Mouse (Mus musculus): Measurements from ENCODE around the gene Spink4. TPM values are rescaled to one million over a fixed set of nuclear protein-coding genes. Genes with fewer than 3 reads are reported as not detected.
"Not testable (repeated sequence)": the region's sequence is repeated elsewhere in the genome, so short reads cannot be mapped to it uniquely, and the experiment has no call there.

Gene Spink4
- total RNA-seq, 1 experiment from 2014 or later: not detected

DNA sequence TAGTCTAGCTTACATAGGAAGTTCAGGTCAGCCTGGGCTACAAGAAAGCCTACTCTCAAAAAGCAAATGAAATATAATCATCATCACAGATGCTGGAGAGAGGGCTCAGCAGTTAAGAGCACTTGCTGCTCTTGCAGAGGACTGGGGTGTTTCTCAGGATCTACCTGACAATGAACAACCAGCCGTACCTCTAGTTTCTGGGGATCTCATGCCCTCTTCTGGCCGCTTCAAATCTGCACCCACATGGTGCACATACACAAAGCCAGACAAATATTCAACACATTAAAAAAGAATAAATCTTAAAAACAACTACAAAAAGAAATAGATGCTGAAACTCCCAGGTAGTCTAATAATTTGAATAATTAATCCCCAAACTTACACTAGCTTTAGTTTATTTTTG lies 24.2 kb upstream of the Spink4 start:
- ATAC-seq (replicated peaks in 1 of 2; ENCODE audit: insufficient read depth in 1 of 2, low FRiP score in 2 of 2, low TSS enrichment in 1 of 2, low read depth in 1 of 2, poor library complexity in 2 of 2, severe bottlenecking in 2 of 2): no peak

DNA sequence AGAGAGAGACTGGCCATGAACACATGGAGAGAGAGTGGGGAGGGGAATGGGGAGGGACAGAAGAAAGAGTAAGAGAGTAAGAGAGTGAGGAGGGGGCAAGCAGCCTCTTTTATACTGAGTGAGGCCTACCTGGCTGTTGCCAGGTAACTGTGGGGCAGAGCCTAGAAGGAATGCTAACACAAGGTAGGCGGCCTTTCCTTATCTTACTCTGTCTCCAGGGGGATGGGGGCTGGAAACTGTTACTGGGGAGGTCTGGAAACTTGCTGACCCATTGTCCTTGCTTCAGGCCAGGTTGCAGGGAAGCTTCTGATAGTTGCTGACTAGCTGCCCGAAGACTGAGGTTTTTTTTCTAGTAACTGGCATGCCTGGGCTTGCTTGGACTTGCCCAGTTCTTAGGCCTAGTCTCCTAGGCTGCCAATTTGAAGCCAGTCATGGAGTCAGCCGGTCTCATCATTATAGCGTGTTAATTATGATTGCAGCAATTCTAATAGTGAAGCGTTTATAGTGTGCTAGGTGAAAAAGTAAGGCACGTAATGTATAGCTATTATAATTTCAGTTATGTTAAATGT lies 21.3 kb upstream of the Spink4 start:
- ATAC-seq (replicated peaks in 1 of 2; ENCODE audit: insufficient read depth in 1 of 2, low FRiP score in 2 of 2, low TSS enrichment in 1 of 2, low read depth in 1 of 2, poor library complexity in 2 of 2, severe bottlenecking in 2 of 2): no peak

DNA sequence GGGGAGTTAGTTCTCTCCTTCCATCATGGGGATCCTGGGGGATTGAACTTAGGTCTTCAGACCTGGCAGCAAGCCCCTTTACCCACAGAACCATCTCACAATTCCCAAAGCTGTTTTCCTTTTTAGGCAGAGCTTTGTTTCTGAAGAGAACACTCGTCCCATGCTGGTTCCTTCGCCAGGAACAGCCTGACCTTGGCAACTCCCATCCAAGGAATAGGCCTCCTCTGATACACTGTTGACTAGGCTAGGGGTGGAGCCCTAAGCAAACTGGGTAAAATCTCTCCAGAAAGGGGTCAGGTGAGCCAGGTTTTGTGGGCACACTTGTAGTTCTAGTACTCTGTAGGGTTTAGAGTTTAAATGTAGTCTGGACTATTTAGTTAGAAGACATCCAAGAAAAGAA lies 20.6 kb upstream of the Spink4 start:
- ATAC-seq (replicated peaks in 1 of 2; ENCODE audit: insufficient read depth in 1 of 2, low FRiP score in 2 of 2, low TSS enrichment in 1 of 2, low read depth in 1 of 2, poor library complexity in 2 of 2, severe bottlenecking in 2 of 2): no peak

DNA sequence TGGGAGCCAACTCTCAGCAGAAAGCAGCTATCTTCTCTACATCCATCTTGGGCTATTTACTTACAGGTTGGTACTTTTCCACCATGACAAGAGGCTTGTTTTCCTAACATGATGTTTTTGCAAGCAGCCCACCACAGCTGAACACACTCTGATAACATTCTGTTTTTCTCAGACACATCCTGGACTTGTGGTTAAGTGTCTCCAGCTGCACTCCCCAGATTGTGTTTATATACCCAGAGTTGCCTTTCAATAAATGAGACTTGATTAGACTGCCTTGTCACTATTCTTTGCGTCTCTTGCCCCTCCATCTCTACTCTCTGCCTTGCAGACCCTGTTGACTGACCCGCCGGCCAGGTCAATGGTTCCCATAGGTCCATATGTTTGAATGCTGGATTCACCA lies 19.8 kb upstream of the Spink4 start:
- ATAC-seq (replicated peaks in 1 of 2; ENCODE audit: insufficient read depth in 1 of 2, low FRiP score in 2 of 2, low TSS enrichment in 1 of 2, low read depth in 1 of 2, poor library complexity in 2 of 2, severe bottlenecking in 2 of 2): no peak

DNA sequence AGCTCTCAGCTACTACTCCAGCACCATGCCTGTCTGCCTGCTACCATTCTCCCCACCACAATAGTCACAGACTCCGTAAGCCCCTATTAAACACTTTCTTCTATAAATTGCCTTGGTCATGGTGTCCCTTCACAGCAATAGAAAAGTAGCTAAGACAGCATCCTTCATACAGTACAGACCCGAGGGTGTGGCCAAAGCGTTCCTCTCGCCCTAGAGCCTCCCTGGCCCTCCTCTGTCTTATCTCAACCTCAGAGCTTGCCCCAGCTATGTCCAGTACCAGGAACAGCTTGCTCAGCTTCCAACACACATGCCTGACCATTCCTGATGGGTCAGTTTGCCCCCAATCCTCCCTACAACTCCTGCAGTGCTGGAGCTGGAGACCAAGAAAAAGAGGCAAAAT lies 19.2 kb upstream of the Spink4 start:
- ATAC-seq (replicated peaks in 1 of 2; ENCODE audit: insufficient read depth in 1 of 2, low FRiP score in 2 of 2, low TSS enrichment in 1 of 2, low read depth in 1 of 2, poor library complexity in 2 of 2, severe bottlenecking in 2 of 2): no peak

DNA sequence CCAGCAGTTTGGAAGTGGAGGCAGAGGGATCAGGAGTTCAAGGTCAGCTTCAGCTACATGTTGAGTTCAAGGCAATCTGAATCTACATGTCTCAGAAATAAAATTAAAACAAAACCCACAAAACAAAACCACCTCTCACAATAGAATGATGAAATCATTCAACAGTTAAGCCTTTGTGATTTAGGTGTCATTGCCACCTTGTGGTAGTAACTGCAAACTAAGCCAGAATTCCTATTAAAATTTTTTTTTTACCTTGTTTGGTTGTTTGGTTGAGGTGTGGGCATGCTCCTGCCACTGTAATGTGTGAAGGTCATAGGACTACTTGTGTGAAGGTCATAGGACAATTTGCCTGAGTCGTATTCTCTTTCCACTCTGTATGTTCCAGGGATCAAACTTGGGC lies 13.6 kb upstream of the Spink4 start:
- peak; percentile 46 to 58; a peak in 1 of 4 replicates for ATAC-seq (replicated peaks in 1 of 2; ENCODE audit: insufficient read depth in 1 of 2, low FRiP score in 2 of 2, low TSS enrichment in 1 of 2, low read depth in 1 of 2, poor library complexity in 2 of 2, severe bottlenecking in 2 of 2)

DNA sequence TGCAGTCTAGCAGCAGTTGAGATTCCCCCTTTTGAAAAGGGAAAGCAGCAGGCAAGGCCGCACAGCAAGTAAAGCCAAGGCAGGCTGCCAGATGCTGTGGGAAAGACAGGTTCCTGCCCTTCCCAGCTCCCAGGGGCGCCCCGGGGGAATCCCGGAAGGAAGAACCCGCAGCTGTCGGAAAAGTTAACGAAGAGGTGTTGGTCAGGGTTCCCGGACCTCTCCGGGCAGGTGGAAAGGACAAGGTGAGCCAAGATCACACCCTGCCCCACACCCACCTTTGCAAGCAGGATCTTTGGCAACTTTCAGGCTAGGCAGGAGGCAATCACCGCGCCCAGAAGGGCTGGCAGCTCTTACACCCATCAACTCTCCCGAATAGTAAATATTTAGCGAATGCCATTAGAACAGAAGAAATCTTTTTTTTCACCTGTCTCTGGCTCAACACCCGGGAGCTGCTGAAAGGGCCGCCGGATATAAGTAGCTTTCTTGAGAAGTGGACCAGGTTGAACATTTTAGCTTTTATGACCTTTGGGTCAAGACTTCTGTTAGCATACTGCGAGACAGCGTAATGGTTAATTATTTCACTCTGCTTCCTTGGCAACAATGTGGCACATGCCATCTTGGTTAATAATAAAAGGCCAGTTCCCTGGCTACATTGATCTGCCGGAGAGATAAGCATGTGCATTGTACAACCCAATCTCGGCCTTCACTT lies 11.4 kb upstream of the Spink4 start:
- ATAC-seq (replicated peaks in 1 of 2; ENCODE audit: insufficient read depth in 1 of 2, low FRiP score in 2 of 2, low TSS enrichment in 1 of 2, low read depth in 1 of 2, poor library complexity in 2 of 2, severe bottlenecking in 2 of 2): no peak

DNA sequence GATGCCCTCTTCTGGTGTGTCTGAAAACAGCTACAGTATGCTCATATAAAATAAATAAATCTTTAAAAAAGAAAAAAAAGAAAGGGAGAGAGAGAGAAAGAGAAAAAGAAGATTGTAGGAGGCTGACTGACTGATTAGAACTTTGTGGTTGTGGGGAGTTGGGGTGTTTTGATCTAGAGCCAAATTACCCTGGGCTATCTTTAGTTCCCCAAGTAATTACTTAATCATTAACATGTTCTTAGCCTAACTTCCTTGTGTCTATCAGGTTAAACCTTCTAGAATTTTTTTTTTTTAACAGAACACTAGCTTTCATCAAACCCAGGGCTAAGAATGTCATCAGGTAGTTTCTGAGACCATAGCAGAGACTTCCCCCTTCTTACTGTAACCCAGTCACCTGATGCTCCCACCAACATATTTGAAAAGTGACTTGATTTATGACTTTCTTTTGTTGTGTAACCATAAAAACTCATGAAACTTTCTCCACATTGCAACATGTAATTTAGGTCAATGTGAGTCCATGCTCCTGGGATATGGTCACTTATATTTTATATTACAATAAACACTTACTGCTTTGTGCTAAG lies 5.5 kb upstream of the Spink4 start:
- ATAC-seq (replicated peaks in 1 of 2; ENCODE audit: insufficient read depth in 1 of 2, low FRiP score in 2 of 2, low TSS enrichment in 1 of 2, low read depth in 1 of 2, poor library complexity in 2 of 2, severe bottlenecking in 2 of 2): peak; percentile 47 to 68; a peak in 2 of 4 replicates

DNA sequence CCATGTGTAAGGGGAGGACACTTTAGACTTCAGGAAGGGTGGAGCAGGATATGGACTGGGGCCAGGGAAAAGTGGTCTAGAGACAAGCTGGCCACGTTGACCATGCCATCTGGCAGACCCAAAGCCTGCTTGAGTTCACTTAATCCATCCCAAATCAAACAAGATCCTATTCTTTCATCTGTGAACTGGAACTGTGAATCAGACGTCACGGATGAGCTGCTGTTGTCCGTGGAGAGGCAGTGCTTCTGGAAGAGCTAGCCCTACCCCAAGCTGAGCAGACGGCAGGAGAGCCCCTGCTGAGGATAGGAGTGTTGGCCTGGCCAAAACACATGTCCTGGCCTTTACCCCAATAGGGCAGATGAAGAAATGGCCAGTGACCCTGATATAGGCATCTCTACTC lies 3.9 kb upstream of the Spink4 start:
- no peak for ATAC-seq (replicated peaks in 1 of 2; ENCODE audit: insufficient read depth in 1 of 2, low FRiP score in 2 of 2, low TSS enrichment in 1 of 2, low read depth in 1 of 2, poor library complexity in 2 of 2, severe bottlenecking in 2 of 2)

DNA sequence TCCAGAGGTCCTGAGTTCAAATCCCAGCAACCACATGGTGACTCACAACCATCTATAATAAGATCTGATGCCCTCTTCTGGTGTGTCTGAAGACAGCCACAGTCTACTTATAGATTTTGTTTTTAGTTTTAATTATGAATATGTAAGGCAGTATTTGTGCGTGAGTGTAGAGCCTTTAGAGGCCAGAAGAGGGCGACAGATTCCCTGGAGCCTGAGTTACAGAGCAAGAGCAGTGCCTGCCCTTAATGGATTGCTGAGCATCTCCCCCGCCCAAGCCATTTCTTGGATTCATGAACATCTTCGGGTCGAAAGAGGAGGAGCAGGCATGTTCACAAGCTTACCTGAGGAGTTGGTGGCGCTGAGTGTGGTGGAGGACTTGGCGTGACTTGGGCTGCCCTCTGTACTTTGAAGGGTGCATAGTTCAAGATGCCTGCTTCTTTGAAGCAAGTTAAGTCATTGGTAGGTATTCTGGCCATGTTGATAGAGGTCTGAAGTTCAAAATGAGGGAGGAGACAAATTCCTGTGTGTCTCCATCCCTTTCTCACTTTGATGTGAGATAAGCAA lies 3.2 kb upstream of the Spink4 start:
- no peak for ATAC-seq (replicated peaks in 1 of 2; ENCODE audit: insufficient read depth in 1 of 2, low FRiP score in 2 of 2, low TSS enrichment in 1 of 2, low read depth in 1 of 2, poor library complexity in 2 of 2, severe bottlenecking in 2 of 2)

DNA sequence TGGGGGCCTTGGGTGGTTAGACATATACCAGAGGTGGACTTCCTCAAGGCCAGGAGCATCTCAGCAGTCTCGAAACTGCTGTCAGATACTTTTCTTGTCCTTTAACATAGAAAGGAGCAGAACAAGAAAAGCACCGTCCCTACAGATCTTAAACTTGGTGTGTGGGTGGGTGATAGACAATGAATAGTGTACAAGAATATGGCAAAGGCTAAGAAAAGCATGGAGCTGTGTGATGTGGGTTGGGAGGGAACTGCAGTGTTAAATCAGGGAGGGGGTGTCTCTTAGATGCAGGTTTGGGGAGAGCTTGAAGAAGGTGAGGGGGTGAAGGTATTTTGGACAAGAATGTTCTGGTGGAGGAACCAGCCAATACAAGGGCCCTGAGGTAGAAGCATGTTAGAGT lies 724 bp downstream of the Spink4 start:
- no peak for ATAC-seq (replicated peaks in 1 of 2; ENCODE audit: insufficient read depth in 1 of 2, low FRiP score in 2 of 2, low TSS enrichment in 1 of 2, low read depth in 1 of 2, poor library complexity in 2 of 2, severe bottlenecking in 2 of 2)

DNA sequence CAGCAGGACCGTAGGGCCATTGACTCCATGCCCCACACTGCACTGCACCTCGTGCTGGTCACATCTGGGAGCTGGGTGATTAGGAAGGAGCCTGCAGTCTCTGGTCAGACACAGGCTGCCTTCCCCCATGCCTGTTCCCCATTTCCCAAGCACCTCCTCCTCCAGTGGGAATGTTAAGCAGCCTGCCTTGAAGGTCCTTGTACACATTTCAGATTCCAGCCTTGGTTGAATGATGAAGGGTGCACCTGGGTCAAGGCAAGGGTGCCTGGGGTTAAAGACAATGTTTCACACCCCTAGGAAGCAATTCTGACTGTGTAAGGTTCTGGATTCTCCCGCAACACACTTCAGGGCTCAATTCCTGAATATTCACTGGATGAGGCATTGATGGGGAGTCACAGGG lies 1.4 kb downstream of the Spink4 start:
- ATAC-seq (replicated peaks in 1 of 2; ENCODE audit: insufficient read depth in 1 of 2, low FRiP score in 2 of 2, low TSS enrichment in 1 of 2, low read depth in 1 of 2, poor library complexity in 2 of 2, severe bottlenecking in 2 of 2): no peak

DNA sequence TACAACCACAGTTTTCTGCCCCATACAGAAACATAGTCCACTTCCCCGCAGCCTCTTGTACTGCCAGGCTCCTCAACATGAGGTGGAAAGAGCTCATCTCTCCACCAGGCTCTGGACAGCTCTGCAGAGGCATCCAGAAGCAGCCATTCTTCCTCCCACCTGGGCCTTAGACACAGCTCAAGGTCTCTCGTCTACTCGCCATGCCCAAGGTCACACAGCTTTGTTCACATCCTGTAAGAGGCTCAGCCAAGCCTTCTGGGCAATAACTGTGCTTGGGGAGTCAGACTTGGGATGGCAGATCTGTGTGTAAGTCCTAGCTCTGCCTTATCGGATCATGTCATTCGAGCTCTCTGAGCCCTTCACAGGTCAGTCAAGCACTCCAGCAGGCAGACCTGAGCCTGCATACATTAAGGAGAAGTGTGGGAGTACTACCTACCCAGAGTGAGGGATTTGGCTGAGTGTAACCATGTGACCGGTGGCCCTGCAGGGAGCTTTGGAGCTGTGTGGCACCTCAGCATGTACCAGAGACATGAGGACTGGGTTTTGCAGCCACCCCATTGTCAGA lies 3.3 kb downstream of the Spink4 start:
- ATAC-seq (replicated peaks in 1 of 2; ENCODE audit: insufficient read depth in 1 of 2, low FRiP score in 2 of 2, low TSS enrichment in 1 of 2, low read depth in 1 of 2, poor library complexity in 2 of 2, severe bottlenecking in 2 of 2): no peak

DNA sequence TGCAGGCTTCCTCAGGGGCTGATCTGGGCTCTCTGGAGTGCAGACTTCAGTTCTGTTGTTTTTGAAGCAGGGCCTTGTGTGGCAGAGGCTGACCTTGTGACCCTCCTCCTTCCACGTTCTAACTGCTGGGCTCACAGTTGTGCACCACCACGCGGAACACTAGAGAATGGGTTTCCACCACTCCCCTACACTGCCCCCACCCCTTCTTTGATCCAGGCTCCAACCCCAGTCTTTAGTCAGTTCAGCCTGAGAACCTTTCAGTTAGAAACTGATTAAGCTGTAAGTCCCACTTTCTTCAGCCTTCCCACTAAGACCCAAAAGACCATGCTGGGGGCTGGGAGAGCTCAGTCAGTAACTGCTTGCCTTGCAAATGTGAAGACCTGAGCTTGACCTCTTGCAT lies 5.7 kb downstream of the Spink4 start:
- ATAC-seq (replicated peaks in 1 of 2; ENCODE audit: insufficient read depth in 1 of 2, low FRiP score in 2 of 2, low TSS enrichment in 1 of 2, low read depth in 1 of 2, poor library complexity in 2 of 2, severe bottlenecking in 2 of 2): no peak

DNA sequence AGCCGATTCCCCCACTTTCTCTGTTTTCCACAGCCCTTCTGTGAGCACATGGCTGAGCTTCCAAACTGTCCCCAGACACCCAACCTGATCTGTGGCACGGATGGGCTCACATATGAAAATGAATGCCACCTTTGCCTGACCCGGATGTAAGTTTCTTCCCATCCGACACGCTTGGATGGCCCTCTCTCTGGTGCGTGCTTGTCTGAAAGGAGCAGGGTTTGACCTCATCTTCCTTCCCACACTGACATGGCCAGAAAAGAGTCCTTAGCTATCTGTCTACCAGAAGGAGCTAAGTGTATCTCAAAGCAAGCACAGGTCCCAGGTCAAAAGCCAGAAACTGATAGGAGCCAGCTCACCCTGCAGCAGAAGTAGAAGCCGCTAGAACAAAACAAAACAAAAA lies 9.2 kb downstream of the Spink4 start:
- no peak for ATAC-seq (replicated peaks in 1 of 2; ENCODE audit: insufficient read depth in 1 of 2, low FRiP score in 2 of 2, low TSS enrichment in 1 of 2, low read depth in 1 of 2, poor library complexity in 2 of 2, severe bottlenecking in 2 of 2)

DNA sequence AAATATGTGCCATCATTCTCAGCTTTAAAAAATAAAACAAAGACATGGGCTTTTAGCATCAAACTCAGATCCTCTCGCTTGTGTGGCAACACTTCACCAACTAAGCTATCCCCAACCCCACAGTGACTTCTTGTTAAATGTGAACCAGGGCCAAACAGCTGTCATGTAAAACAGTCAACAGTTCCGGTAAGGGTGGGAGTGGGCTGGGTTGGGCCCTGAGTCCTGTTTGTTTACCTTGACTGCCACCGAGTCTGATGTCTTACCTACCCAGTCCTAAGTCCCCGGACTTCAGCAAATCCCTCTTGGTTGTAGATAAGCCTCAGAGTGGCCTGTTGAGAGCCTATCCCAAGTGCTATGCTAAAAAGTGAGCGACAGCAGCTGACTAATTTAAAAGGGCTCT lies 13.8 kb downstream of the Spink4 start:
- no peak for ATAC-seq (replicated peaks in 1 of 2; ENCODE audit: insufficient read depth in 1 of 2, low FRiP score in 2 of 2, low TSS enrichment in 1 of 2, low read depth in 1 of 2, poor library complexity in 2 of 2, severe bottlenecking in 2 of 2)

DNA sequence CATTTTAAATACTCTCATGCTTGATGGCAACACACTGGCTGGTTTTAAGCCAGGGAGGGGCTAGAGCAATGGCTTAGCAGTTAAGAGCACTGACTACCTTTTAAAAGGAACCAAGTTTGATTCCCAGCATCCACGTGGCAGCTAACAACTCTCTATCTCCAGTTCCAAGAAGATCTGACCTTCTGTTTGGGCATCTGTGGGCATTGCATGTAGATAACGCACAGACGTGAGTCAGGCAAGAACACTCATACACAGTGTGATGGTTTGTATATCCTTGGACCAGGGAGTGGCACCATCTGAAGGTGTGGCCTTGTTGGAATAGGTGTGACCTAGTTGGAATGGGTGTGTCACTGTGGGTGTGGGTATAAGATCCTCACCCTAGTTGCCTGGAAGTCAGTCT lies 14.5 kb downstream of the Spink4 start:
- ATAC-seq (replicated peaks in 1 of 2; ENCODE audit: insufficient read depth in 1 of 2, low FRiP score in 2 of 2, low TSS enrichment in 1 of 2, low read depth in 1 of 2, poor library complexity in 2 of 2, severe bottlenecking in 2 of 2): not testable (repeated sequence)

DNA sequence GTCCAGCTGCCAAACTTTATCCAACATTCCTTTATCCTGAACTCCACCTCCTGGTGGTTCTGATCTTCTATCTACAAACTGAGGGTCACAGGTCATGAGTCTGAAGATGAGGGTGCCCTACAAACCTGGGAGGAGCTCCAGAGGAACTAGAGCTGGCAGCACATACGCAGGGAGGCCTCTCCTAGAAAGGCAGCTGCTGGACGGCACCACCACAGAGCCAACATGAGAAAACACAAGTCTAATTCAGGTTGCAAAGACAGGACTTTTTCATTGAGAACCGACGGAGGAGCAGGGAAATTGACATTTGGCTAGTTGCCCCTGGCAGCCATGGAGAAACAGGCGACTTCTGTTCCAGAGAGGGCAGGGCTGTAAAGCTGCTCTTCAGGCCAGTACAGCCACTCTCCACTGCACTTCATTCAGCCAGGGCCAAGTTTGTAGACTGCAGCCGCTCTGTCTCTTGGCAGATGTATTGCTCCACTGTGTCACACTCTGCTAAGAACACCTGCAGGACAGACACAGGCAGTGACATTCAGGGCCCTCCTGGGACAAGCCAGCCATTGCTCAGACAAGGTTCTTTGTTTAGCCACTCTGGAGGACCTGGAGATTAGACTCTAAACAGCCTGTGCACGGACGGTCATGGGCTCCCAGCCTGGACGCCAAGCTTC lies 16.5 kb downstream of the Spink4 start:
- ATAC-seq (replicated peaks in 1 of 2; ENCODE audit: insufficient read depth in 1 of 2, low FRiP score in 2 of 2, low TSS enrichment in 1 of 2, low read depth in 1 of 2, poor library complexity in 2 of 2, severe bottlenecking in 2 of 2): no peak

Data from hematopoietic stem cell, adult 5-6 weeks (primary cell).